Mouse (Mus musculus) lung, adult 2 months (tissue): Measurements from ENCODE around the gene Smyd3.
A peak's percentile ranks its signal among the peaks of the same experiment; 100 is the strongest.

Experiments
- CTCF ChIP-seq: fragments of 200-500 bp; IDR thresholded peaks from 2 replicates; pipeline ENCODE4 v1.5.1; 2011; ENCODE audit warnings: mild to moderate bottlenecking, low read length, control low read depth; ENCODE audit not compliant: insufficient read depth
- POLR2A ChIP-seq: fragments of 200-500 bp; IDR thresholded peaks from 2 replicates; pipeline ENCODE4 v1.6.1; 2011; ENCODE audit warnings: low read depth, mild to moderate bottlenecking, control low read depth, low read length, borderline replicate concordance; ENCODE audit errors: extremely low read depth

GRCm38 (mm10) chr1:179517713-179518465 lies at the start of gene Smyd3:
- peak; percentile 64 for TF ChIP-seq CTCF
- TF ChIP-seq POLR2A: peak; percentile 65; the same call in 1 of the 2 replicates
